Mouse (Mus musculus): ENCODE results near the gene Stambp.

GRCm38 (mm10) chr6:83532608-83533007 is 39.9 kb downstream of the Stambp start:
- no peak for TF ChIP-seq MAX (IDR thresholded peaks at IDR 0.05; ENCODE audit: low read length)
- TF ChIP-seq JUND (conservative IDR thresholded peaks at IDR 0.05; ENCODE audit: low read depth, low read length): no peak
- TF ChIP-seq CTCF (conservative IDR thresholded peaks at IDR 0.05 in 1 of 2, IDR thresholded peaks at IDR 0.05 in 1 of 2; ENCODE audit: low read depth in 2 of 2, low read length in 2 of 2): no peak
- TF ChIP-seq NRF1 (IDR thresholded peaks at IDR 0.05; ENCODE audit: low read depth, low read length): no peak
- TF ChIP-seq SIN3A (IDR thresholded peaks at IDR 0.05; ENCODE audit: low read length): no peak
- no peak for TF ChIP-seq MAFK (IDR thresholded peaks at IDR 0.05; ENCODE audit: insufficient replicate concordance, low read length)
- no peak for TF ChIP-seq BHLHE40 (IDR thresholded peaks at IDR 0.05; ENCODE audit: low read depth, low read length)
- TF ChIP-seq ZC3H11A (IDR thresholded peaks at IDR 0.05; ENCODE audit: low read depth, low read length): no peak
- TF ChIP-seq SMC3 (IDR thresholded peaks at IDR 0.05; ENCODE audit: low read depth, low read length): no peak

Measured in CH12.LX (cell line).